Mouse (Mus musculus) thymus, adult 2 months (tissue): ENCODE measurements around the gene Foxd2.

Experiments
- CTCF ChIP-seq: fragments of 200-500 bp; IDR thresholded peaks from 2 replicates; pipeline ENCODE4 v1.5.1; 2012; ENCODE audit warnings: mild to moderate bottlenecking, control low read depth, low read length, moderate library complexity, borderline replicate concordance; ENCODE audit not compliant: control insufficient read depth, poor library complexity, insufficient read depth; ENCODE audit errors: extremely low read depth
- POLR2A ChIP-seq: fragments of 200-500 bp; IDR thresholded peaks from 2 replicates; pipeline ENCODE4 v1.6.1; 2012; ENCODE audit warnings: mild to moderate bottlenecking, low read length, control low read depth, moderate library complexity; ENCODE audit not compliant: control insufficient read depth, poor library complexity, insufficient read depth; ENCODE audit errors: extremely low read depth

GRCm38 (mm10) chr4:114934188-114934587, 25.5 kb upstream of the Foxd2 start:
- TF ChIP-seq POLR2A (no peak), CTCF (no peak)
